Mouse (Mus musculus) brain, embryonic 18.5 days (tissue): ENCODE data around the gene 4933415A04Rik.

ENCODE experiments used
- DNase-seq: peaks from one replicate; pipeline ENCODE4 v3.0.0-alpha.2; 2012; ENCODE audit warnings: low read depth, low spot score

The 4933415A04Rik gene

DNA sequence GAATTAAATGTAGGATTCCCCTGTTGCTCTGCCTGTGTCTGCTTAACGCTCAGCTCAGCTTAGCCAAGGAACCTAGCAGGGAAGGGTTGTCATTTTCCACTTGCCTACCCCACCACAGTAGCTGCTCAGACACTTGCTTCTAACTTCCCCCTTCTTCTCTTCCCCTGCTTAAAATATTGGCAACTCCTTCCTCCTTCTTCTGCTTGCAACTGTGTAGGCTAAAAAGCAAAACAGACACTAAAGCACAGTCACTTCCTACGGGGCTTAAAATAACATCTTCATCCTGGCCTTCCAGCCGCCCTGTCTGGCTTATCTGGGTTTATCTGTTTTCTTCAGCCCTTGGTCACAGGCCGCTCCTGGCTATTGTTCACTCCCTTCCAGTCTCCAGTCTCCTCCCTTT lies 45.7 kb downstream of the 4933415A04Rik start:
- DNase-seq: no peak

DNA sequence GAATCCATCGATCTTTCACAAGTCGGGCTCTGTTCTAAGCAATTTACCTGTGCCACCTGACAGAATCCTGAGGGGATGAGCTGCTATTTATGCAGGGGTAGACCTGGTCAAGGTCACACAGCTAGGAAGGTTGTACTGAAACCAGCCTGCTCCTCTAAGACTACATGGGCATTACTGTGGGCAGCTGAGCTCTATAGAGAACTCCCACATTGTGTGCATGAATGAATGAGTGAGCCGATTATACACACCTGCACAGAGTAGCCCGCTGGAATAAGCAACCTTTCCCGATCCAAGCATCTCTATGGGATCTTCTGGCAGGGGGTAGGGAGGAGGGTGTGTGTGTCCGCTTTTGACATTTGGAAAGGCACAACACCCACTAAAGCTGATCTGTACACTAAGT lies 46.3 kb downstream of the 4933415A04Rik start:
- no peak for DNase-seq

DNA sequence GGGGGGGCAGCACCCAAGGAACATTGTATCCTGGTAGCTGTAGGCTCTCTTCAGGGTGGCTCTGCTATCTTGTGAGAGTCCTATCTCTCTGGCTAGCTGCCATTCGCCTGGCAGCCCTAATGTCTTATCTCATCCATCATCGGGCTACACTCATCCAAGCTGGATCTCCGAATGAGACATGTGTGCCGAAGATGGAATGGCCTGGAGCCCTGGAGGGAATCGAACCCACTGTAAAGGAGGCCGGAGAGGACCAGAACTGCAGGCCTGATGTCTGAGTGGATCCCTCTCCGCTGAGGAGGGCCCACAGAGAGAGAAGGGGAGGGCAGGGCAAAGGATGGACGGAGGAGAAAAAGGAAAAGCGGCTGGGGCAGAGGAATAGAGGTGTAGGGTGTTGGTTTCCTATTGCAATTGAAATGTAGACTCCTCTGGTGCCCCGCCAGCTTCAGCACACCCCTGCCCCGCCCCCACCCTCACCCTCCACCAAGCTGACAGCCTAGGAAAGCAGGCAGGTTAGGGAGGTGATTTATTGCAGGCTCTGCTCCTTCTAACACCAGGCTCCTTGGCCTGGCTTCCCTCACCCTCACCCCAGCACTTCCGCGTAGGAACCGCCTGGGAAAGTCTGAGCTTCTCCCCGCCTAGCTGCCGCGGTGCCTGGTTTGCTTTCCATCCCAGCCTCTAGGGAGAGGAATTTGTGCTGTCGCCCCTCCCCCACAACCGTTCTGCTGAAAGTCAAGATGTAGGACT lies 47.0 kb downstream of the 4933415A04Rik start:
- DNase-seq: no peak

- no peak for DNase-seq
Observed at GRCm38 (mm10) chr11:43636761-43637160, 49.9 kb downstream of the 4933415A04Rik start.

- no peak for DNase-seq
Observed at GRCm38 (mm10) chr11:43638486-43638885, 51.6 kb downstream of the 4933415A04Rik start.
